Mouse (Mus musculus): ENCODE measurements around the gene Cyp8b1.

Gene Cyp8b1

GRCm38 (mm10) chr9:121915056-121915455 lies 1.0 kb downstream of the Cyp8b1 start:
- no peak for DNase-seq (ENCODE audit: low read depth, low spot score)

GRCm38 (mm10) chr9:121914226-121914757 lies 1.8 kb downstream of the Cyp8b1 start:
- DNase-seq (ENCODE audit: low read depth, low spot score): no peak

GRCm38 (mm10) chr9:121912786-121913185 lies 3.3 kb downstream of the Cyp8b1 start:
- no peak for DNase-seq (ENCODE audit: low read depth, low spot score)

- no peak for DNase-seq (ENCODE audit: low read depth, low spot score)
These were observed 4.9 kb downstream of the Cyp8b1 start for GRCm38 (mm10) chr9:121911196-121911595.

GRCm38 (mm10) chr9:121909635-121910034 lies 6.5 kb downstream of the Cyp8b1 start:
- DNase-seq (ENCODE audit: low read depth, low spot score): no peak

- DNase-seq (ENCODE audit: low read depth, low spot score): no peak
These were observed 7.8 kb downstream of the Cyp8b1 start for GRCm38 (mm10) chr9:121908321-121908720.

- peak; percentile 63 for DNase-seq (ENCODE audit: low read depth, low spot score)
These were observed 8.6 kb downstream of the Cyp8b1 start for GRCm38 (mm10) chr9:121907356-121908070.

- DNase-seq (ENCODE audit: low read depth, low spot score): no peak
These were observed 9.6 kb downstream of the Cyp8b1 start for GRCm38 (mm10) chr9:121906456-121906855.

GRCm38 (mm10) chr9:121905556-121906185 lies 10.4 kb downstream of the Cyp8b1 start:
- DNase-seq (ENCODE audit: low read depth, low spot score): no peak

GRCm38 (mm10) chr9:121904946-121905345 lies 11.2 kb downstream of the Cyp8b1 start:
- DNase-seq (ENCODE audit: low read depth, low spot score): no peak

- no peak for DNase-seq (ENCODE audit: low read depth, low spot score)
These were observed 11.8 kb downstream of the Cyp8b1 start for GRCm38 (mm10) chr9:121904319-121904718.

- no peak for DNase-seq (ENCODE audit: low read depth, low spot score)
These were observed 12.4 kb downstream of the Cyp8b1 start for GRCm38 (mm10) chr9:121903476-121904305.

GRCm38 (mm10) chr9:121901710-121902700 lies 14.1 kb downstream of the Cyp8b1 start:
- DNase-seq (ENCODE audit: low read depth, low spot score): no peak

- no peak for DNase-seq (ENCODE audit: low read depth, low spot score)
These were observed 15.7 kb downstream of the Cyp8b1 start for GRCm38 (mm10) chr9:121900282-121900855.

GRCm38 (mm10) chr9:121899306-121899705 lies 16.8 kb downstream of the Cyp8b1 start:
- DNase-seq (ENCODE audit: low read depth, low spot score): no peak

GRCm38 (mm10) chr9:121898245-121898644 lies 17.9 kb downstream of the Cyp8b1 start, which contains the start of gene Ackr2:
Gene Ackr2, plus strand, starts transcription at chr9:121898355.
- no peak for DNase-seq (ENCODE audit: low read depth, low spot score)

GRCm38 (mm10) chr9:121896820-121897219 lies 19.3 kb downstream of the Cyp8b1 start:
- DNase-seq (ENCODE audit: low read depth, low spot score): no peak

GRCm38 (mm10) chr9:121895392-121895993 lies 20.6 kb downstream of the Cyp8b1 start:
- no peak for DNase-seq (ENCODE audit: low read depth, low spot score)

- DNase-seq (ENCODE audit: low read depth, low spot score): no peak
These were observed 21.7 kb downstream of the Cyp8b1 start for GRCm38 (mm10) chr9:121894447-121894846.
